Comparison of ENCODE assay signal across 19 mouse cellular contexts in genomic region chr9:84030691-84031290, GRCm38 (mm10).
DNase-seq lines count a peak whose midpoint lies in the region; ATAC-seq lines count a peak whose summit lies in the region.
"Had no signal": no experiment of that assay in that cellular context is flagged by ENCODE, and none has a peak within 500 bp of the region (broad histone marks: within the 10 kb centered on the region; RNA-seq: fewer than 3 reads in every experiment).

No protein-coding gene starts in this region.

- no peaks in the 10 kb centered on the region for H3K36me3 ChIP-seq in kidney, embryonic 16.5 days (ENCODE audit: insufficient read depth, low read length)
- H3K36me3 ChIP-seq: embryonic facial prominence, embryonic 12.5 days; limb, embryonic 10.5 days; neural tube, embryonic 13.5 days had no signal

- H3K4me2 ChIP-seq in kidney, embryonic 16.5 days (replicated peaks; ENCODE audit: low read depth, low read length): no peak overlapping the region
- H3K4me2 ChIP-seq: embryonic facial prominence, embryonic 12.5 days; heart, embryonic 12.5 days; neural tube, embryonic 13.5 days had no signal

- WGBS in kidney, embryonic 16.5 days: 61% methylated on average over 6 of the region's 6 CpGs

- H3K4me3 ChIP-seq in kidney, embryonic 16.5 days (ENCODE audit: low read length): no peak overlapping the region
- H3K4me3 ChIP-seq: embryonic facial prominence, embryonic 12.5 days; heart, embryonic 12.5 days; limb, embryonic 10.5 days; megakaryocyte, embryonic 14.5 days; neural tube, embryonic 13.5 days had no signal

- peak; percentile 23; the same call in 1 of the 2 replicates for ATAC-seq in kidney, embryonic 16.5 days (ENCODE audit: low FRiP score, low TSS enrichment)
- ATAC-seq in hematopoietic stem cell, adult 5-6 weeks (replicated peaks in 1 of 2; ENCODE audit: insufficient read depth in 1 of 2, low FRiP score in 2 of 2, low TSS enrichment in 1 of 2, low read depth in 1 of 2, poor library complexity in 2 of 2, severe bottlenecking in 2 of 2): peak; percentile 58 to 65; a peak in 2 of 4 replicates
- no peak for ATAC-seq in cerebellum, adult (ENCODE audit: insufficient number of reproducible peaks, low FRiP score, low TSS enrichment)
- ATAC-seq: forebrain, embryonic 16.5 days; lung, postnatal 0 days had no signal

- H3K4me1 ChIP-seq in kidney, embryonic 16.5 days (ENCODE audit: insufficient read depth, low read length): no peaks in the 10 kb centered on the region

- H3K27me3 ChIP-seq in kidney, embryonic 16.5 days (ENCODE audit: insufficient read depth, low read length): no peaks in the 10 kb centered on the region
- H3K27me3 ChIP-seq: embryonic facial prominence, embryonic 12.5 days; heart, embryonic 12.5 days; megakaryocyte, embryonic 14.5 days; neural tube, embryonic 13.5 days had no signal

- H3K9ac ChIP-seq in kidney, embryonic 16.5 days (replicated peaks; ENCODE audit: low read length): no peak overlapping the region
- H3K9ac ChIP-seq: embryonic facial prominence, embryonic 12.5 days; heart, embryonic 12.5 days; neural tube, embryonic 13.5 days had no signal

- no peak overlapping the region for H3K27ac ChIP-seq in kidney, embryonic 16.5 days (ENCODE audit: low read length)
- H3K27ac ChIP-seq: embryonic facial prominence, embryonic 12.5 days; limb, embryonic 10.5 days; neural tube, embryonic 13.5 days; stomach, postnatal 0 days had no signal

- no peaks in the 10 kb centered on the region for H3K9me3 ChIP-seq in kidney, embryonic 16.5 days (ENCODE audit: low read length)
- H3K9me3 ChIP-seq: embryonic facial prominence, embryonic 12.5 days; heart, embryonic 12.5 days; limb, embryonic 10.5 days; neural tube, embryonic 13.5 days had no signal

- DNase-seq in kidney, postnatal 14 days: no peak
- DNase-seq in 3T3-L1 (ENCODE audit: low read depth, low spot score) (peak; percentile 13), 416B (ENCODE audit: low read depth) (peak; percentile 66)
- no peak for DNase-seq in adrenal gland, adult 8-10 months
- DNase-seq: cerebellum, postnatal 10 days; kidney, postnatal 10 days; right cerebral cortex, postnatal 25 days; thymus, postnatal 14 days had no signal

Comparison
In these comparisons a context has a peak if more than half of its experiments do, and no peak if none do; other contexts are left out.
1. DNase-seq: peak in 3T3-L1 (single experiment) and 416B (single experiment); none in kidney, postnatal 14 days (single experiment) and adrenal gland, adult 8-10 months (single experiment).